Mouse (Mus musculus): ENCODE measurements at regions not wholly inside any gene's neighbourhood (a gene's known extent, or its start where the extent isn't known, plus 50 kb on each side); places are given as distances from the start of the nearest gene placed in this dataset.
"Not testable (repeated sequence)": the region's sequence is repeated elsewhere in the genome, so short reads cannot be mapped to it uniquely, and the experiment has no call there.

- no peak for DNase-seq
Observed at GRCm38 (mm10) chr15:31989093-31989492, 188.0 kb upstream of the Tas2r119 start.

GRCm38 (mm10) chr15:31989593-31990290 is 187.3 kb upstream of the Tas2r119 start:
- DNase-seq = no peak

GRCm38 (mm10) chr15:31997996-31998395 is 179.1 kb upstream of the Tas2r119 start:
- DNase-seq = peak; percentile 49

GRCm38 (mm10) chr15:31999553-31999952 is 177.5 kb upstream of the Tas2r119 start:
- DNase-seq = no peak

GRCm38 (mm10) chr15:32002950-32003422 is 174.1 kb upstream of the Tas2r119 start:
- DNase-seq = peak; percentile 18

GRCm38 (mm10) chr15:32003489-32003888 is 173.6 kb upstream of the Tas2r119 start:
- DNase-seq = no peak

- DNase-seq = no peak
Observed at GRCm38 (mm10) chr15:32005986-32006385, 171.1 kb upstream of the Tas2r119 start.

- DNase-seq = peak; percentile 16
Observed at GRCm38 (mm10) chr15:32009818-32010217, 167.3 kb upstream of the Tas2r119 start.

- DNase-seq = peak; percentile 73
Observed at GRCm38 (mm10) chr15:32012044-32012443, 165.0 kb upstream of the Tas2r119 start.

- no peak for DNase-seq
Observed at GRCm38 (mm10) chr15:32012838-32013237, 164.3 kb upstream of the Tas2r119 start.

- no peak for DNase-seq
Observed at GRCm38 (mm10) chr15:32015169-32015568, 161.9 kb upstream of the Tas2r119 start.

- peak; percentile 29 for DNase-seq
Observed at GRCm38 (mm10) chr15:32020323-32021008, 156.6 kb upstream of the Tas2r119 start.

GRCm38 (mm10) chr15:32021009-32021602 is 156.0 kb upstream of the Tas2r119 start:
- DNase-seq = peak; percentile 30

GRCm38 (mm10) chr15:32034091-32034490 is 143.0 kb upstream of the Tas2r119 start:
- no peak for DNase-seq

- DNase-seq = peak; percentile 8
Observed at GRCm38 (mm10) chr15:32034790-32035189, 142.3 kb upstream of the Tas2r119 start.

GRCm38 (mm10) chr15:32041764-32042163 is 135.3 kb upstream of the Tas2r119 start:
- DNase-seq = no peak

- DNase-seq = no peak
Observed at GRCm38 (mm10) chr15:32042173-32042572, 134.9 kb upstream of the Tas2r119 start.

- no peak for DNase-seq
Observed at GRCm38 (mm10) chr15:32042589-32042988, 134.5 kb upstream of the Tas2r119 start.

- no peak for DNase-seq
Observed at GRCm38 (mm10) chr15:32043207-32043606, 133.9 kb upstream of the Tas2r119 start.

GRCm38 (mm10) chr15:32043670-32044069 is 133.4 kb upstream of the Tas2r119 start:
- DNase-seq = not testable (repeated sequence)

- no peak for DNase-seq
Observed at GRCm38 (mm10) chr15:32048836-32049235, 128.3 kb upstream of the Tas2r119 start.

GRCm38 (mm10) chr15:32061573-32061972 is 115.5 kb upstream of the Tas2r119 start:
- DNase-seq = no peak

- no peak for DNase-seq
Observed at GRCm38 (mm10) chr15:32082109-32082508, 95.0 kb upstream of the Tas2r119 start.

All from adrenal gland, postnatal 14 days (tissue).